Mouse (Mus musculus): ENCODE measurements around the gene Idh3b.

DNA sequence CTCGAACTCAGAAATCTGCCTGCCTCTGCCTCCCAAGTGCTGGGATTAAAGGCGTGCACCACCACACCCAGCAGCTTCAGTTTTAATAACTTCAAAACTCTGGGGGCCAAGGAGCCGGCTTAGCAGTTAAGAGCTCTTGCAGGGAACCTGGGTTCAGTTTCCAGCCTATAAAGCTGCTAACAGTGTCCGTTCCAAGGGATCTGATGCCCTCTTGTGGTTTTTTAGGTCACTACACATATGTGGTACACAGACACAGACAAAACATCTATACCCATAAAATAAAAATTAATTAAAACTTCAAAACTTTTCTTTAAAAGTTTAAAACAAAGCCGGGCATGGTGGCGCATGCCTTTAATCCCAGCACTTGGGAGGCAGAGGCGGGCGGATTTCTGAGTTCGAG is 37.4 kb downstream of the Idh3b start:
- no peak for TF ChIP-seq CTCF (IDR thresholded peaks at IDR 0.05; ENCODE audit: low read depth, low read length)
- no peak for TF ChIP-seq POLR2A (IDR thresholded peaks at IDR 0.05; ENCODE audit: insufficient read depth, low read length)
- no peak for TF ChIP-seq EP300 (IDR thresholded peaks at IDR 0.05; ENCODE audit: insufficient read depth, low read depth, low read length)

Data from ES-Bruce4 (cell line).